Mouse (Mus musculus) 3T3-L1 (cell line): ENCODE measurements around the gene Gm26602.
A peak's percentile ranks its signal among the peaks of the same experiment; 100 is the strongest.
"Not testable (repeated sequence)": the region's sequence is repeated elsewhere in the genome, so short reads cannot be mapped to it uniquely, and the experiment has no call there.

Source experiments
- DNase-seq: peaks from one replicate; pipeline ENCODE4 v3.0.0-alpha.2; 2015; ENCODE audit warnings: low read depth, low spot score

The Gm26602 gene

GRCm38 (mm10) chr10:79958140-79958816, 47.6 kb downstream of the Gm26602 start:
- DNase-seq = peak; percentile 85

DNA sequence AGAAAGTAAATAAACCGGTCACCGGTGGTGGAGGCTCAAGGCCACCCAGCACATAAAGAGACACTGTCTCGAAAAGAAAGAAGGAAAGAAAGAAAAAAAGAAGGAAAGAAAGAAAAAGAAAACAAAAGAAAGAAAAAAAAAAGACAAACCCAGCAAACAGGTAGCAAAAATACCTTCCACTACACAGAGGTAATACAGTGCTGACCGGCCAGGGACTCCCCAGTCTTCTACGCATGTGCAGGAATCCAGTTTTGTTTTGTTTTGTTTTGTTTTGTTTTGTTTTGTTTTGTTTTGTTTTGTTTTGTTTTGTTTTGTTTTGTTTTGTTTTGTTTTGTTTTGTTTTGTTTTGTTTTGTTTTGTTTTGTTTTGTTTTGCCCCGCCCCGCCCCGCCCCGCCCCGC, 48.8 kb downstream of the Gm26602 start:
- not testable (repeated sequence) for DNase-seq

DNA sequence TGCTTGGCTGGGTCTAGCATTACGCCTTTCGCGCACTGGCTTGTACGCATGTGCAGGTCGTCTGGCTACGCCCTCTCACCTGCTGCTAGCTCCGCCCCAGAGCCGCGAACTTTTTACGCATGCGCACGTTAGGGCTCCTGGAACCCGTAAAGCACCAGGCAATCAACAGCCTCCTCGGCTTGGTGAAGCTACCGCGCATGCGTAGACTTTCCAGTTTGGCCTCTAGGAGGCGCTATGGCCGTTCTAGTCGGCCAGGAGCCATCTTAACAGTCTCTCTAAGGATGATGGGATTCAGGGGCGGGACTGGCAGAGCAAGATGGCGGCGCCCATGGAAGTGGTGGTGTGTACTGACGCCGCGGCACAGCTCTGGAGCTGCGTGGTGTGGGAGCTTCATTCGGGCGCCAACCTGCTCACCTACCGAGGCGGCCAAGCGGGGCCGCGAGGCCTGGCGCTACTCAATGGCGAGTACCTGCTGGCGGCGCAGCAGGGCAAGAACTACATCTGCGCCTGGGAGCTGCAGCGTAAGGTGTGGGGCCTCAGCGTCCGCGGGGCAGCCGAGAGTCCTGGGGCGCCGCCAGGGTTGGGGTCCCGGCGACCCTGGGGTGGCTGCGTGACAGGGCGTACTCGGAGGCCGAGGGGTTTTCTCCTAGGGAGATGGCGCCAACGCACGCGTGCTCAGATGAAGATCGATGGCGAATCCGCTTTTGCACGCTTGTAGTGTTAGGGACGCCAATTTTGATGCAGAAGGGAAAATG, 49.4 kb downstream of the Gm26602 start, which contains the start of gene Wdr18:
Gene Wdr18 (plus strand): TSS at position 306 of the 755 bp plus-strand sequence.
- DNase-seq = peak; percentile 100
